21 mouse cellular contexts compared by ENCODE assay signal in genomic region chr1:73184477-73184876, GRCm38 (mm10).
"Had no signal": no experiment of that assay in that cellular context is flagged by ENCODE, and none has a peak within 500 bp of the region (broad histone marks: within the 10 kb centered on the region; RNA-seq: fewer than 3 reads in every experiment).

No protein-coding gene starts in this region.

- H3K27me3 ChIP-seq: liver, embryonic 12.5 days; midbrain, embryonic 12.5 days; neural tube, embryonic 13.5 days; neural tube, embryonic 15.5 days had no signal

- ATAC-seq: liver, embryonic 12.5 days; midbrain, embryonic 16.5 days had no signal

- DNase-seq: lung, adult 18-20 months; lung, embryonic 14.5 days; lung, postnatal 10 days; lung, postnatal 4 days; midbrain, embryonic 14.5 days; retina, postnatal 1 day; right cerebral cortex, adult 18-20 months; right cerebral cortex, postnatal 25 days; right cerebral cortex, postnatal 4 days; spleen, adult 18-20 months; thymus, adult 18-20 months; thymus, postnatal 14 days; thymus, postnatal 36 days had no signal

- H3K4me3 ChIP-seq: liver, embryonic 12.5 days; midbrain, embryonic 10.5 days; midbrain, embryonic 12.5 days; myocyte; neural tube, embryonic 13.5 days; neural tube, embryonic 15.5 days had no signal

- H3K36me3 ChIP-seq: liver, embryonic 12.5 days; midbrain, embryonic 10.5 days; midbrain, embryonic 12.5 days; neural tube, embryonic 13.5 days; neural tube, embryonic 15.5 days had no signal

- H3K9ac ChIP-seq: liver, embryonic 12.5 days; liver, embryonic 14.5 days; lung, embryonic 14.5 days; midbrain, embryonic 12.5 days; neural tube, embryonic 13.5 days; neural tube, embryonic 15.5 days had no signal

- H3K4me2 ChIP-seq: liver, embryonic 12.5 days; lung, embryonic 14.5 days; midbrain, embryonic 12.5 days; neural tube, embryonic 13.5 days; neural tube, embryonic 15.5 days had no signal

- H3K4me1 ChIP-seq: liver, embryonic 12.5 days; midbrain, embryonic 12.5 days; neural tube, embryonic 13.5 days; neural tube, embryonic 15.5 days had no signal

- H3K9me3 ChIP-seq: liver, embryonic 12.5 days; midbrain, embryonic 10.5 days; midbrain, embryonic 12.5 days; neural tube, embryonic 13.5 days; neural tube, embryonic 15.5 days had no signal

- H3K27ac ChIP-seq: liver, embryonic 12.5 days; liver, embryonic 14.5 days; midbrain, embryonic 10.5 days; midbrain, embryonic 12.5 days; neural tube, embryonic 13.5 days; neural tube, embryonic 15.5 days had no signal
